9 mouse cellular contexts compared by ENCODE assay signal in genomic region chr9:44685346-44686330, GRCm38 (mm10). TPM values are rescaled to one million over a fixed set of nuclear protein-coding genes. Genes with fewer than 3 reads are reported as not detected.
DNase-seq lines count a peak whose midpoint lies in the region; ATAC-seq and TF ChIP-seq lines count a peak whose summit lies in the region.
"Had no signal": no experiment of that assay in that cellular context is flagged by ENCODE, and none has a peak within 500 bp of the region (broad histone marks: within the 10 kb centered on the region; RNA-seq: fewer than 3 reads in every experiment).

No protein-coding gene starts in this region.

- peak; percentile 65 to 84 for DNase-seq in heart, adult 18-20 months
- DNase-seq in heart, postnatal 25 days (ENCODE audit: low spot score): no peak
- DNase-seq in cerebellum, postnatal 25 days: peak; percentile 81 to 85
- DNase-seq in gastrocnemius, adult 8-10 months (ENCODE audit: low spot score in 2 of 2): peak; percentile 44 to 56
- DNase-seq in limb, embryonic 11.5 days (ENCODE audit: low spot score): peak; percentile 87
- DNase-seq in midbrain, embryonic 14.5 days: peak; percentile 91
- DNase-seq in spleen, adult 2 months (ENCODE audit: low read depth in 1 of 2, low spot score in 2 of 2): peak; percentile 17 to 64

- no peak for TF ChIP-seq POLR2A in spleen, adult 2 months (IDR thresholded peaks at IDR 0.05; ENCODE audit: low read depth, low read length)

- no peaks in the 10 kb centered on the region for H3K9me3 ChIP-seq in intestine, postnatal 0 days (ENCODE audit: control insufficient read depth)
- no peaks in the 10 kb centered on the region for H3K9me3 ChIP-seq in limb, embryonic 11.5 days (ENCODE audit: control insufficient read depth, low read length)
- H3K9me3 ChIP-seq in midbrain, embryonic 14.5 days (ENCODE audit: control insufficient read depth, low read length): no peaks in the 10 kb centered on the region

- no peak overlapping the region for H3K27ac ChIP-seq in intestine, postnatal 0 days (ENCODE audit: low read depth, low read length)
- no peak overlapping the region for H3K27ac ChIP-seq in limb, embryonic 11.5 days (replicated peaks; ENCODE audit: low read depth, low read length)
- H3K27ac ChIP-seq in midbrain, embryonic 14.5 days (replicated peaks; ENCODE audit: low read depth, low read length): peak overlapping the region; percentile 74
- no peak overlapping the region for H3K27ac ChIP-seq in spleen, adult 2 months (ENCODE audit: insufficient read depth, low read length)

- WGBS in intestine, postnatal 0 days: 41% methylated on average over 14 of the region's 14 CpGs
- 41% methylated on average over 14 of the region's 14 CpGs for WGBS in limb, embryonic 11.5 days
- 34% methylated on average over 14 of the region's 14 CpGs for WGBS in midbrain, embryonic 14.5 days
- 48% methylated on average over 14 of the region's 14 CpGs for WGBS in spleen, adult 2 months

- H3K4me3 ChIP-seq in intestine, postnatal 0 days (ENCODE audit: low read depth, low read length): no peak overlapping the region
- no peak overlapping the region for H3K4me3 ChIP-seq in limb, embryonic 11.5 days (ENCODE audit: low read depth, low read length)
- no peak overlapping the region for H3K4me3 ChIP-seq in midbrain, embryonic 14.5 days (replicated peaks; ENCODE audit: low read depth, low read length)
- no peak overlapping the region for H3K4me3 ChIP-seq in spleen, adult 2 months (ENCODE audit: extremely low read depth, insufficient read depth, insufficient read length)
- H3K4me3 ChIP-seq: myocyte had no signal

- no peaks in the 10 kb centered on the region for H3K27me3 ChIP-seq in intestine, postnatal 0 days (replicated peaks; ENCODE audit: control insufficient read depth, insufficient read depth, low read length)
- no peaks in the 10 kb centered on the region for H3K27me3 ChIP-seq in limb, embryonic 11.5 days (ENCODE audit: control insufficient read depth, insufficient read depth, low read length)
- H3K27me3 ChIP-seq in midbrain, embryonic 14.5 days (ENCODE audit: control insufficient read depth, insufficient read depth, low read length): no peaks in the 10 kb centered on the region
- H3K27me3 ChIP-seq in spleen, adult 2 months (ENCODE audit: control insufficient read depth, insufficient read depth, low read length): no peaks in the 10 kb centered on the region

- H3K4me2 ChIP-seq in intestine, postnatal 0 days (replicated peaks; ENCODE audit: low read depth): no peak overlapping the region
- H3K4me2 ChIP-seq in limb, embryonic 11.5 days (ENCODE audit: low read depth, severe bottlenecking): no peak overlapping the region
- H3K4me2 ChIP-seq in midbrain, embryonic 14.5 days (ENCODE audit: low read length): peak overlapping the region; percentile 12; the same call in 1 of the 2 replicates

- no peaks in the 10 kb centered on the region for H3K4me1 ChIP-seq in intestine, postnatal 0 days (replicated peaks; ENCODE audit: control insufficient read depth, insufficient read depth, low read length)
- no peaks in the 10 kb centered on the region for H3K4me1 ChIP-seq in limb, embryonic 11.5 days (ENCODE audit: control insufficient read depth, insufficient read depth, low read length)
- H3K4me1 ChIP-seq in midbrain, embryonic 14.5 days (ENCODE audit: control insufficient read depth, insufficient read depth, low read length): peaks cover 23% of the 10 kb centered on the region
- no peaks in the 10 kb centered on the region for H3K4me1 ChIP-seq in spleen, adult 2 months (ENCODE audit: control insufficient read depth, insufficient read depth, insufficient read length)

- intact Hi-C loops in heart, postnatal 25 days (cut with DNase I): loop anchor here (1.0 kb wide), 1 partner anchor 30 kb away; no protein-coding TSS in a partner anchor

- H3K36me3 ChIP-seq in intestine, postnatal 0 days (ENCODE audit: control insufficient read depth, insufficient read depth): peaks cover 17% of the 10 kb centered on the region; the same call in 1 of the 2 replicates
- peaks cover 9% of the 10 kb centered on the region; the same call in 1 of the 2 replicates for H3K36me3 ChIP-seq in limb, embryonic 11.5 days (ENCODE audit: control insufficient read depth, insufficient read depth, low read length)
- H3K36me3 ChIP-seq in midbrain, embryonic 14.5 days (ENCODE audit: control insufficient read depth, insufficient read depth, low read length): peaks cover 36% of the 10 kb centered on the region
- no peaks in the 10 kb centered on the region for H3K36me3 ChIP-seq in spleen, adult 2 months (ENCODE audit: control insufficient read depth, insufficient read depth, low read length)

- peak; percentile 96 for TF ChIP-seq CTCF in intestine, postnatal 0 days (IDR thresholded peaks at IDR 0.05; ENCODE audit: low read depth)
- TF ChIP-seq CTCF in spleen, adult 2 months (IDR thresholded peaks at IDR 0.05; ENCODE audit: extremely low read depth, insufficient read depth, insufficient read length, insufficient replicate concordance): peak; percentile 96

- ATAC-seq in intestine, postnatal 0 days: 0 out of 2 replicates have a peak, but pooled peaks have one; percentile 17
- ATAC-seq in limb, embryonic 11.5 days (ENCODE audit: insufficient number of reproducible peaks, low FRiP score, low TSS enrichment, low read depth): peak; percentile 62; the same call in 1 of the 2 replicates
- ATAC-seq in midbrain, embryonic 14.5 days (ENCODE audit: low FRiP score, low TSS enrichment): peak; percentile 44

- H3K9ac ChIP-seq in intestine, postnatal 0 days (ENCODE audit: low read depth, low read length): no peak overlapping the region
- H3K9ac ChIP-seq in limb, embryonic 11.5 days (ENCODE audit: low read length): no peak overlapping the region
- H3K9ac ChIP-seq in midbrain, embryonic 14.5 days (replicated peaks; ENCODE audit: low read length): 0 out of 2 replicates have a peak overlapping the region, but pooled peaks have one; percentile 16

RNA-seq across cellular contexts. Expression of gene Treh, which starts 12.6 kb away (rescaled TPM):
- not detected for total RNA-seq in heart, adult 18-20 months (2021)
- not detected for total RNA-seq in heart, postnatal 25 days (2021)
- total RNA-seq in gastrocnemius, adult 8-10 months (2022): not detected
- 2.1 and 2.4 TPM in 2 replicates for polyA plus RNA-seq in intestine, postnatal 0 days (2015; fragmentation: Nextera tagmentation; extraction: Ambion mirVana)
- polyA plus RNA-seq in limb, embryonic 11.5 days (2014; fragmentation: Nextera tagmentation; extraction: Ambion mirVana): not detected in 2 replicates
- polyA plus RNA-seq in midbrain, embryonic 14.5 days (2014; fragmentation: Nextera tagmentation; extraction: Ambion mirVana): not detected in 2 replicates
- polyA plus RNA-seq in spleen, adult 2 months (2012; rRNA removed): not detected in 2 replicates

RNA-seq across cellular contexts. Expression of gene Phldb1, which starts 49.4 kb away (rescaled TPM):
- 100 to 1,000 TPM; 109 to 125 TPM for total RNA-seq in heart, adult 18-20 months (2021)
- total RNA-seq in heart, postnatal 25 days (2021): 100 to 1,000 TPM; 115 to 121 TPM
- 10 to 100 TPM; 20.0 to 33.0 (median 32.5) TPM for total RNA-seq in gastrocnemius, adult 8-10 months (2022)
- polyA plus RNA-seq in intestine, postnatal 0 days (2015; fragmentation: Nextera tagmentation; extraction: Ambion mirVana): 6.2 and 6.9 TPM in 2 replicates
- 41.6 and 44.1 TPM in 2 replicates for polyA plus RNA-seq in limb, embryonic 11.5 days (2014; fragmentation: Nextera tagmentation; extraction: Ambion mirVana)
- 46.7 and 51.1 TPM in 2 replicates for polyA plus RNA-seq in midbrain, embryonic 14.5 days (2014; fragmentation: Nextera tagmentation; extraction: Ambion mirVana)
- 12.3 and 16.0 TPM in 2 replicates for polyA plus RNA-seq in spleen, adult 2 months (2012; rRNA removed)
